Mouse (Mus musculus): Measurements from ENCODE around the gene C2cd2l. TPM values are rescaled to one million over a fixed set of nuclear protein-coding genes. Genes with fewer than 3 reads are reported as not detected.
A peak's percentile ranks its signal among the peaks of the same experiment; 100 is the strongest.
"Not testable (repeated sequence)": the region's sequence is repeated elsewhere in the genome, so short reads cannot be mapped to it uniquely, and the experiment has no call there.

C2cd2l gene
- polyA plus RNA-seq, 1 experiment from 2014 or later, result 6.8 TPM

- no peaks in the 10 kb centered on the region for H3K27me3 ChIP-seq (ENCODE audit: control insufficient read depth, insufficient read depth, low read depth, low read length)
- no peaks in the 10 kb centered on the region for H3K9me3 ChIP-seq (ENCODE audit: control insufficient read depth, low read length)
- peak overlapping the region; percentile 73 for H3K4me2 ChIP-seq (ENCODE audit: low read depth, low read length)
- WGBS, result 83% methylated on average over 5 of the region's 5 CpGs
- ATAC-seq (ENCODE audit: low read depth), result no peak
- peaks cover 15% of the 10 kb centered on the region for H3K36me3 ChIP-seq (ENCODE audit: control insufficient read depth, insufficient read depth, low read length)
- H3K27ac ChIP-seq (ENCODE audit: low read length), result peak overlapping the region; percentile 97; the same call in 1 of the 2 replicates
- H3K4me3 ChIP-seq (ENCODE audit: low read length), result peak overlapping the region; percentile 89
- H3K4me1 ChIP-seq (replicated peaks; ENCODE audit: control insufficient read depth, insufficient read depth, low read length), result peaks cover 11% of the 10 kb centered on the region
- H3K9ac ChIP-seq (ENCODE audit: low read length), result peak overlapping the region; percentile 93
Measured at GRCm38 (mm10) chr9:44327926-44328325, 7.8 kb upstream of the C2cd2l start.

GRCm38 (mm10) chr9:44327064-44327711, 7.1 kb upstream of the C2cd2l start:
- Histone ChIP-seq H3K9me3 (ENCODE audit: control insufficient read depth, low read length) (no peaks in the 10 kb centered on the region), H3K36me3 (ENCODE audit: control insufficient read depth, insufficient read depth, low read length) (peaks cover 9% of the 10 kb centered on the region), H3K4me1 (replicated peaks; ENCODE audit: control insufficient read depth, insufficient read depth, low read length) (peaks cover 11% of the 10 kb centered on the region), H3K4me3 (ENCODE audit: low read length) (peak overlapping the region; percentile 89), H3K27me3 (ENCODE audit: control insufficient read depth, insufficient read depth, low read depth, low read length) (no peaks in the 10 kb centered on the region), H3K27ac (ENCODE audit: low read length) (peak overlapping the region; percentile 97), H3K9ac (ENCODE audit: low read length) (peak overlapping the region; percentile 93), H3K4me2 (ENCODE audit: low read depth, low read length) (peak overlapping the region; percentile 73)
- WGBS, result under 1% methylated on average over 22 of the region's 22 CpGs
- peak; percentile 46 for ATAC-seq (ENCODE audit: low read depth)

- Histone ChIP-seq H3K27me3 (ENCODE audit: control insufficient read depth, insufficient read depth, low read depth, low read length) (no peaks in the 10 kb centered on the region), H3K4me2 (ENCODE audit: low read depth, low read length) (peak overlapping the region; percentile 73), H3K36me3 (ENCODE audit: control insufficient read depth, insufficient read depth, low read length) (peaks cover 8% of the 10 kb centered on the region), H3K9me3 (ENCODE audit: control insufficient read depth, low read length) (no peaks in the 10 kb centered on the region), H3K4me1 (replicated peaks; ENCODE audit: control insufficient read depth, insufficient read depth, low read length) (peaks cover 11% of the 10 kb centered on the region), H3K4me3 (ENCODE audit: low read length) (peak overlapping the region; percentile 89), H3K9ac (ENCODE audit: low read length) (peak overlapping the region; percentile 93), H3K27ac (ENCODE audit: low read length) (peak overlapping the region; percentile 97)
- peak; percentile 93 for ATAC-seq (ENCODE audit: low read depth)
- under 1% methylated on average over 38 of the region's 38 CpGs for whole genome bisulfite sequencing
Measured at GRCm38 (mm10) chr9:44326371-44327063, 6.4 kb upstream of the C2cd2l start.

- H3K9me3 ChIP-seq (ENCODE audit: control insufficient read depth, low read length), result no peaks in the 10 kb centered on the region
- peak; percentile 25 for ATAC-seq (ENCODE audit: low read depth)
- H3K27ac ChIP-seq (ENCODE audit: low read length), result peak within 1 kb of the TSS; percentile 97
- peak within 1 kb of the TSS; percentile 73 for H3K4me2 ChIP-seq (ENCODE audit: low read depth, low read length)
- H3K4me3 ChIP-seq (ENCODE audit: low read length), result peak within 1 kb of the TSS; percentile 89
- no peaks in the 10 kb centered on the region for H3K27me3 ChIP-seq (ENCODE audit: control insufficient read depth, insufficient read depth, low read depth, low read length)
- WGBS, result 1% methylated on average over 12 of the region's 12 CpGs
- peak within 1 kb of the TSS; percentile 93 for H3K9ac ChIP-seq (ENCODE audit: low read length)
- peaks cover 11% of the 10 kb centered on the region for H3K4me1 ChIP-seq (replicated peaks; ENCODE audit: control insufficient read depth, insufficient read depth, low read length)
- H3K36me3 ChIP-seq (ENCODE audit: control insufficient read depth, insufficient read depth, low read length), result peaks cover 6% of the 10 kb centered on the region
Measured at GRCm38 (mm10) chr9:44325768-44326370, 5.8 kb upstream of the C2cd2l start, which contains the start of gene Dpagt1. Dpagt1 (plus strand) TSS chr9:44326019.

GRCm38 (mm10) chr9:44325032-44325767, 5.1 kb upstream of the C2cd2l start:
- H3K9ac ChIP-seq (ENCODE audit: low read length), result not testable (repeated sequence)
- Histone ChIP-seq H3K4me3 (ENCODE audit: low read length) (peak overlapping the region; percentile 89), H3K4me1 (replicated peaks; ENCODE audit: control insufficient read depth, insufficient read depth, low read length) (peaks cover 15% of the 10 kb centered on the region)

GRCm38 (mm10) chr9:44324147-44324546, 4.1 kb upstream of the C2cd2l start:
- H3K27ac ChIP-seq (ENCODE audit: low read length), result 0 out of 2 replicates have a peak overlapping the region, but pooled peaks have one; percentile 12
- no peak for ATAC-seq (ENCODE audit: low read depth)
- no peak overlapping the region for H3K9ac ChIP-seq (ENCODE audit: low read length)
- H3K36me3 ChIP-seq (ENCODE audit: control insufficient read depth, insufficient read depth, low read length), result no peaks in the 10 kb centered on the region; the same call in 1 of the 2 replicates
- H3K4me2 ChIP-seq (ENCODE audit: low read depth, low read length), result no peak overlapping the region
- 70% methylated on average over 6 of the region's 6 CpGs for WGBS
- H3K4me1 ChIP-seq (replicated peaks; ENCODE audit: control insufficient read depth, insufficient read depth, low read length), result peaks cover 15% of the 10 kb centered on the region
- H3K4me3 ChIP-seq (ENCODE audit: low read length), result no peak overlapping the region
- H3K9me3 ChIP-seq (ENCODE audit: control insufficient read depth, low read length), result no peaks in the 10 kb centered on the region
- no peaks in the 10 kb centered on the region for H3K27me3 ChIP-seq (ENCODE audit: control insufficient read depth, insufficient read depth, low read depth, low read length)

More at GRCm38 (mm10) chr9:44325032-44325767, 5.1 kb upstream of the C2cd2l start:
- Histone ChIP-seq H3K27ac (ENCODE audit: low read length) (peak overlapping the region; percentile 97; the same call in 1 of the 2 replicates), H3K4me2 (ENCODE audit: low read depth, low read length) (peak overlapping the region; percentile 73)
- not testable (repeated sequence) for H3K9me3 ChIP-seq (ENCODE audit: control insufficient read depth, low read length); H3K27me3 ChIP-seq (ENCODE audit: control insufficient read depth, insufficient read depth, low read depth, low read length); ATAC-seq (ENCODE audit: low read depth); H3K36me3 ChIP-seq (ENCODE audit: control insufficient read depth, insufficient read depth, low read length)
- WGBS, result 64% methylated on average over 6 of the region's 8 CpGs

GRCm38 (mm10) chr9:44323656-44324055, 3.6 kb upstream of the C2cd2l start:
- not testable (repeated sequence) for H3K4me3 ChIP-seq (ENCODE audit: low read length); H3K27ac ChIP-seq (ENCODE audit: low read length); H3K9ac ChIP-seq (ENCODE audit: low read length); H3K36me3 ChIP-seq (ENCODE audit: control insufficient read depth, insufficient read depth, low read length); H3K27me3 ChIP-seq (ENCODE audit: control insufficient read depth, insufficient read depth, low read depth, low read length); H3K4me2 ChIP-seq (ENCODE audit: low read depth, low read length); H3K9me3 ChIP-seq (ENCODE audit: control insufficient read depth, low read length); ATAC-seq (ENCODE audit: low read depth)
- H3K4me1 ChIP-seq (replicated peaks; ENCODE audit: control insufficient read depth, insufficient read depth, low read length), result peaks cover 20% of the 10 kb centered on the region
- WGBS, result 71% methylated on average over 4 of the region's 4 CpGs

GRCm38 (mm10) chr9:44320799-44321133, 681 bp upstream of the C2cd2l start:
- ATAC-seq (ENCODE audit: low read depth), result peak; percentile 2; the same call in 1 of the 2 replicates
- Histone ChIP-seq H3K27me3 (ENCODE audit: control insufficient read depth, insufficient read depth, low read depth, low read length) (no peaks in the 10 kb centered on the region), H3K4me2 (ENCODE audit: low read depth, low read length) (peak overlapping the region; percentile 63), H3K4me3 (ENCODE audit: low read length) (peak overlapping the region; percentile 90), H3K36me3 (ENCODE audit: control insufficient read depth, insufficient read depth, low read length) (0 out of 2 replicates have a peak, but pooled peaks cover 4% of the 10 kb centered on the region), H3K9ac (ENCODE audit: low read length) (peak overlapping the region; percentile 69), H3K4me1 (replicated peaks; ENCODE audit: control insufficient read depth, insufficient read depth, low read length) (peaks cover 23% of the 10 kb centered on the region), H3K9me3 (ENCODE audit: control insufficient read depth, low read length) (no peaks in the 10 kb centered on the region), H3K27ac (ENCODE audit: low read length) (peak overlapping the region; percentile 73)
- WGBS, result 19% methylated on average over 6 of the region's 6 CpGs
